Mouse (Mus musculus): ENCODE measurements around the gene Lrrc23.
"Not testable (repeated sequence)": the region's sequence is repeated elsewhere in the genome, so short reads cannot be mapped to it uniquely, and the experiment has no call there.

Gene Lrrc23

GRCm38 (mm10) chr6:124779222-124779983 is at the start of gene Lrrc23:
Gene Lrrc23, minus strand, starts transcription at chr6:124779727.
- DNase-seq (ENCODE audit: low spot score), result peak; percentile 74

GRCm38 (mm10) chr6:124828101-124828592 is 48.6 kb upstream of the Lrrc23 start:
- DNase-seq (ENCODE audit: low spot score), result no peak

GRCm38 (mm10) chr6:124822049-124822448 is 42.5 kb upstream of the Lrrc23 start:
- no peak for DNase-seq (ENCODE audit: low spot score)

GRCm38 (mm10) chr6:124820891-124821290 is 41.4 kb upstream of the Lrrc23 start:
- DNase-seq (ENCODE audit: low spot score), result no peak

GRCm38 (mm10) chr6:124817971-124818370 is 38.4 kb upstream of the Lrrc23 start:
- no peak for DNase-seq (ENCODE audit: low spot score)

GRCm38 (mm10) chr6:124817563-124817962 is 38.0 kb upstream of the Lrrc23 start:
- DNase-seq (ENCODE audit: low spot score), result no peak

GRCm38 (mm10) chr6:124817125-124817524 is 37.6 kb upstream of the Lrrc23 start:
- no peak for DNase-seq (ENCODE audit: low spot score)

GRCm38 (mm10) chr6:124816611-124817010 is 37.1 kb upstream of the Lrrc23 start:
- no peak for DNase-seq (ENCODE audit: low spot score)

- no peak for DNase-seq (ENCODE audit: low spot score)
Measured at GRCm38 (mm10) chr6:124814858-124815774, 35.6 kb upstream of the Lrrc23 start.

GRCm38 (mm10) chr6:124814448-124814847 is 34.9 kb upstream of the Lrrc23 start:
- DNase-seq (ENCODE audit: low spot score), result no peak

GRCm38 (mm10) chr6:124813933-124814332 is 34.4 kb upstream of the Lrrc23 start, which contains the start of gene Tpi1:
Gene Tpi1, minus strand, starts transcription at chr6:124814296.
- DNase-seq (ENCODE audit: low spot score), result peak; percentile 94

- DNase-seq (ENCODE audit: low spot score), result peak; percentile 60
Measured at GRCm38 (mm10) chr6:124813496-124813895, 34.0 kb upstream of the Lrrc23 start.

- DNase-seq (ENCODE audit: low spot score), result no peak
Measured at GRCm38 (mm10) chr6:124812848-124813247, 33.3 kb upstream of the Lrrc23 start.

- no peak for DNase-seq (ENCODE audit: low spot score)
Measured at GRCm38 (mm10) chr6:124811701-124812560, 32.4 kb upstream of the Lrrc23 start.

GRCm38 (mm10) chr6:124811403-124811665 is 31.8 kb upstream of the Lrrc23 start:
- no peak for DNase-seq (ENCODE audit: low spot score)

- not testable (repeated sequence) for DNase-seq (ENCODE audit: low spot score)
Measured at GRCm38 (mm10) chr6:124810566-124811402, 31.3 kb upstream of the Lrrc23 start.

- no peak for DNase-seq (ENCODE audit: low spot score)
Measured at GRCm38 (mm10) chr6:124809775-124810538, 30.4 kb upstream of the Lrrc23 start.

- DNase-seq (ENCODE audit: low spot score), result peak; percentile 84
Measured at GRCm38 (mm10) chr6:124809052-124809774, 29.7 kb upstream of the Lrrc23 start.

GRCm38 (mm10) chr6:124808358-124809012 is 29.0 kb upstream of the Lrrc23 start, which contains the start of gene Spsb2:
Gene Spsb2, plus strand, starts transcription at chr6:124808661.
- peak; percentile 80 for DNase-seq (ENCODE audit: low spot score)

Measured in lung, postnatal 25 days (tissue).